Mouse (Mus musculus): Measurements from ENCODE around the gene Dmac1.

DNA sequence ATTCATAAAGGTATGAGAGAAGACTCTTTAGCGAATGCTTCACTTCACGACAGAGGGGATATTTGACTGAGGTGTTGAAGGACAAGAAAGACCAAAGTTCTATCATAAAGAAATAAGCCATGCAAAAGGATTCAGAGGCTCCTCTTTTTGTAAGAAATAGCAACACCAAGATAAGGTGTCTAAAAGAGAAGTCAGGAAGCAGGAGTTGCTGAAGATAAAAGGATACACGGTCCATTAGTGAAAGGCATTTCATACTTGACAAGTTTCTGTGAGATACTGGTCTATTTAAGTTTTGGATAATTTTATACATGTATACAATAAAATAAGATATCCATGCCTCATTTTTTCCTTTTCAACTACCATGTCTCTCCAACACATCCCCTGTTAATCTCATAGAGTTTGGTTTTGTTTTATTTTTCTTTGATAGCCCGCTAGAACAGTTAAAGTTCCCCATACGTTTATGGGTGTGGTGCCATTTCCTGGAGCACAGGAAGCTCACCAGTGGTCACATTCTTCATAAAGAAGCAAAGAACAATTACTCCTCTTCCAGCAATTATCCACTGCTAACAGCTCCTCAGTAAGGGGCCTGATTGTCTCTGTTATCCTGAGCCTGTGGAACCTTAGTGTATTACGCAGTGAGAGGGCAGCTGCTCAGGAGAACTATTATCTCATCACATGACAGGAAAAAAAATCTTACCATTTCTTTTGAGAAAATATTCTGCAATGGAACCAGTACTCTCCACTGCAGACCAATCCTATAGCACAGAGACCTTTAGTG is 11.1 kb downstream of the Dmac1 start:
- TF ChIP-seq CTCF (IDR thresholded peaks at IDR 0.05; ENCODE audit: extremely low read depth, insufficient read depth, insufficient read length, insufficient replicate concordance) (no peak), POLR2A (IDR thresholded peaks at IDR 0.05; ENCODE audit: low read depth, low read length) (no peak)

Measured in spleen, adult 2 months (tissue).